Mouse (Mus musculus) frontal cortex, adult (tissue): ENCODE data around the gene Gmds.

ENCODE experiments used
- ATAC-seq: cut with Nextera tagmentation; 2 replicates; pipeline ENCODE4 v1.9.2; 2017; ENCODE audit warnings: mild to moderate bottlenecking, moderate library complexity, mixed read lengths; ENCODE audit not compliant: low TSS enrichment

Gmds gene

GRCm38 (mm10) chr13:31812701-31813100 is 525.8 kb downstream of the Gmds start:
- no peak for ATAC-seq

GRCm38 (mm10) chr13:31811542-31812021 is 527.0 kb downstream of the Gmds start:
- no peak for ATAC-seq

GRCm38 (mm10) chr13:31810693-31811541 is 527.6 kb downstream of the Gmds start:
- no peak for ATAC-seq

GRCm38 (mm10) chr13:31810375-31810692 is 528.2 kb downstream of the Gmds start:
- ATAC-seq: no peak

- ATAC-seq: no peak
Measured at GRCm38 (mm10) chr13:31809701-31810100, 528.8 kb downstream of the Gmds start.

- ATAC-seq: no peak
Measured at GRCm38 (mm10) chr13:31808804-31809420, 529.6 kb downstream of the Gmds start.

- ATAC-seq: no peak
Measured at GRCm38 (mm10) chr13:31808116-31808803, 530.3 kb downstream of the Gmds start.

- no peak for ATAC-seq
Measured at GRCm38 (mm10) chr13:31807736-31808115, 530.8 kb downstream of the Gmds start.

- ATAC-seq: peak; percentile 32; the same call in 1 of the 2 replicates
Measured at GRCm38 (mm10) chr13:31806890-31807735, 531.4 kb downstream of the Gmds start.

- peak; percentile 66 for ATAC-seq
Measured at GRCm38 (mm10) chr13:31806428-31806832, 532.1 kb downstream of the Gmds start, which contains the start of gene Foxc1. Gene Foxc1 (plus strand): TSS chr13:31806633.

GRCm38 (mm10) chr13:31805831-31806427 is 532.6 kb downstream of the Gmds start:
- ATAC-seq: peak; percentile 10

- ATAC-seq: no peak
Measured at GRCm38 (mm10) chr13:31804571-31804970, 534.0 kb downstream of the Gmds start.

GRCm38 (mm10) chr13:31803166-31804093 is 535.1 kb downstream of the Gmds start:
- ATAC-seq: no peak

- no peak for ATAC-seq
Measured at GRCm38 (mm10) chr13:31802447-31802846, 536.1 kb downstream of the Gmds start.

- ATAC-seq: no peak
Measured at GRCm38 (mm10) chr13:31801703-31802305, 536.7 kb downstream of the Gmds start.

- peak; percentile 84 for ATAC-seq
Measured at GRCm38 (mm10) chr13:31800581-31801576, 537.7 kb downstream of the Gmds start.

- ATAC-seq: no peak
Measured at GRCm38 (mm10) chr13:31798075-31798474, 540.5 kb downstream of the Gmds start.

GRCm38 (mm10) chr13:31797346-31797745 is 541.2 kb downstream of the Gmds start:
- ATAC-seq: no peak
